Mouse (Mus musculus) lung, embryonic 14.5 days (tissue): ENCODE data around the gene Parp11. TPM values are rescaled to one million over a fixed set of nuclear protein-coding genes. Genes with fewer than 3 reads are reported as not detected.

Experiments used
- ATAC-seq: fragments of 200-750 bp; cut with Nextera tagmentation; 2 replicates; pipeline ENCODE4 v1.8.0; 2017; ENCODE audit warnings: mild to moderate bottlenecking, moderate TSS enrichment, moderate library complexity; ENCODE audit not compliant: insufficient read depth
- DNase-seq: peaks from one replicate; pipeline ENCODE4 v3.0.0-alpha.2; 2015
- H3K27ac ChIP-seq: fragments of 300-500 bp; sonication (generic); 2 replicates; pipeline ENCODE4 v1.5.1; 2014; ENCODE audit warnings: low read depth, mild to moderate bottlenecking, moderate library complexity
- H3K27me3 ChIP-seq: fragments of 300-500 bp; sonication (generic); 2 replicates; pipeline ENCODE4 v1.6.1; 2014; ENCODE audit warnings: low read length, control low read depth; ENCODE audit not compliant: insufficient read depth
- H3K36me3 ChIP-seq: fragments of 300-500 bp; sonication (generic); 2 replicates; pipeline ENCODE4 v1.6.1; 2014; ENCODE audit warnings: control low read depth; ENCODE audit not compliant: insufficient read depth
- H3K4me1 ChIP-seq: fragments of 300-500 bp; sonication (generic); 2 replicates; pipeline ENCODE4 v1.6.1; 2014; ENCODE audit warnings: antibody characterized with exemption, control low read depth; ENCODE audit not compliant: insufficient read depth
- H3K4me2 ChIP-seq: fragments of 300-500 bp; sonication (generic); 2 replicates; pipeline ENCODE4 v1.6.1; 2014; ENCODE audit warnings: mild to moderate bottlenecking
- H3K4me3 ChIP-seq: fragments of 300-500 bp; sonication (generic); 2 replicates; pipeline ENCODE4 v1.5.1; 2014; ENCODE audit warnings: low read depth, low read length
- H3K9ac ChIP-seq: fragments of 300-500 bp; sonication (generic); 2 replicates; pipeline ENCODE4 v1.6.1; 2014
- H3K9me3 ChIP-seq: fragments of 300-500 bp; sonication (generic); 2 replicates; pipeline ENCODE4 v1.6.1; 2016; ENCODE audit warnings: low read depth, low read length, control low read depth
- CTCF ChIP-seq: IDR thresholded peaks from 2 replicates; pipeline ENCODE4 v1.5.1; 2016; ENCODE audit warnings: antibody characterized with exemption, low read depth
- WGBS: fragments of 180-500 bp; shearing (Covaris S2); extraction: QIAGEN DNeasy Blood & Tissue Kit; methylation state at CpG from one replicate; pipeline ENCODE4 v1.1.7; 2014; 5-methylcytosine and 5-hydroxymethylcytosine counted together
- polyA plus RNA-seq: library from polyadenylated mRNA; unstranded; fragments of >200 nt; fragmentation: Nextera tagmentation; extraction: Ambion mirVana; gene quantifications from 2 replicates; pipeline ENCODE4 v1.2.1, GENCODE M21; 2014

Gene Parp11
- polyA plus RNA-seq, 1 experiment from 2014 or later = 31.4 TPM

DNA sequence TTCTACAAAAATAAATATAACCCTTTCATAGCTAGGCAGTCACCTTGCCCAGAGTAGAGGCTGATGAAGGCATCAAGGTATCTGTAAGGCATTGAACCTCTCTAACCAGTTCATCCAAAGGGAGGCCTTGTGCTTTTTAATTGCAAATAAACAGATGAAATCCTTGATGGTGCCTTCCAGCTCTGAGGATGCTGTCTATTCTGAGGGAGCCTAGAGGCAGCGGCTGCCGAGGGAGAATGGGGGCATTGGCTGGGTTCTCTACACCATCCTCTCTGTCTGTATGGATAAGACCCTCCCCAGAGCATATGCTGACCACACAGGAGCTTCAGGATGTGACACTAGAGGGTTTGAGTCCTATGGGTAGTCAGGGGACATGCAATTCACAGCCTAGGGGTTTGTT lies 28.3 kb upstream of the Parp11 start:
- no peak for TF ChIP-seq CTCF
- Histone ChIP-seq H3K27ac (no peak overlapping the region), H3K4me3 (no peak overlapping the region), H3K27me3 (no peaks in the 10 kb centered on the region), H3K36me3 (no peaks in the 10 kb centered on the region), H3K9me3 (no peaks in the 10 kb centered on the region), H3K4me1 (no peaks in the 10 kb centered on the region), H3K9ac (no peak overlapping the region), H3K4me2 (no peak overlapping the region)
- ATAC-seq (no peak), DNase-seq (no peak)
- WGBS = 67% methylated on average over 2 of the region's 2 CpGs

DNA sequence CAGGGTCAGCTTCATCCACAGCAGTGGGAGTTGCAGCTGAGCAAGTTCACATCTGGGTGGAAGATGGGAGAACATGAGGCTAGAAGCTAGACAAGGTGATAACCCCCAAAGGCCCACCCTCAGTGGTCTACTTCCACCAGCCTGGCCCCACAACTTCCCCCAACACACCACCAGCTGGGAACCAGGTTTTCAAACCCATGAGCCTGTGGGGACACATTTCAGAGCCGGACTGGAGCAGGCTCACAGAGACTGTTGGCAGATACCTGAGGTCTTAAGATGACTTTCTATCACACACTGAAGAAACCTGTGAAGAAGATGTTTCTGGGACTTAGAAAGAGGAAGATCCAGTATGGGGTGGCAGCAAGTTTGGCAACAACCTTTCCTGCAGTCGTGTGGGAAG lies 26.5 kb upstream of the Parp11 start:
- no peaks in the 10 kb centered on the region for H3K27me3 ChIP-seq
- DNase-seq (no peak), ATAC-seq (no peak)
- H3K4me2 ChIP-seq = no peak overlapping the region
- no peak overlapping the region for H3K4me3 ChIP-seq
- WGBS = 45% methylated on average over 2 of the region's 2 CpGs
- H3K9ac ChIP-seq = no peak overlapping the region; the same call in 1 of the 2 replicates
- no peaks in the 10 kb centered on the region for H3K9me3 ChIP-seq
- H3K36me3 ChIP-seq = no peaks in the 10 kb centered on the region
- H3K4me1 ChIP-seq = no peaks in the 10 kb centered on the region
- TF ChIP-seq CTCF = no peak
- H3K27ac ChIP-seq = no peak overlapping the region

DNA sequence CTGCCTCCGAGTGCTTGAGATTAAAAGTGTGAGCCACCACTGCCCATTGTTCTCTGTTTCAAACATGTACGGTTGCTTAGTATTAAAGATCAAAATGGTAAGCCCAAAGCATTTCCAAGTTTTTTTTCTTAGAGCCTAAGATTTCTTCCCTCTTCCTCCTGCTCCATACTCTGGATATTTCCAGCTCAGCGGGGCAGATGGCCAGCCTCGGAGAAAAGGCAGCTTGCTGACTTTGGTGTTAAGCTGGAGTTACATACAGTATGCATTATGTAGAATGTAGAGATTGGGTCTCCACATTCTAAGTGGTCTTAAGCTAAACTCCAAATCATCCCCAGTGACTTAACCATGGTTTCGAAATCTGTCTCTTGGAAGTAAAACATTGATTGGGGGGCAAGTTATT lies 21.5 kb upstream of the Parp11 start:
- ATAC-seq (no peak), DNase-seq (no peak)
- no peaks in the 10 kb centered on the region for H3K4me1 ChIP-seq
- 71% methylated on average over 5 of the region's 5 CpGs for WGBS
- H3K36me3 ChIP-seq = no peaks in the 10 kb centered on the region
- H3K4me3 ChIP-seq = no peak overlapping the region
- no peak for TF ChIP-seq CTCF
- no peak overlapping the region for H3K9ac ChIP-seq
- no peak overlapping the region for H3K27ac ChIP-seq
- H3K9me3 ChIP-seq = no peaks in the 10 kb centered on the region
- H3K27me3 ChIP-seq = no peaks in the 10 kb centered on the region
- no peak overlapping the region for H3K4me2 ChIP-seq

DNA sequence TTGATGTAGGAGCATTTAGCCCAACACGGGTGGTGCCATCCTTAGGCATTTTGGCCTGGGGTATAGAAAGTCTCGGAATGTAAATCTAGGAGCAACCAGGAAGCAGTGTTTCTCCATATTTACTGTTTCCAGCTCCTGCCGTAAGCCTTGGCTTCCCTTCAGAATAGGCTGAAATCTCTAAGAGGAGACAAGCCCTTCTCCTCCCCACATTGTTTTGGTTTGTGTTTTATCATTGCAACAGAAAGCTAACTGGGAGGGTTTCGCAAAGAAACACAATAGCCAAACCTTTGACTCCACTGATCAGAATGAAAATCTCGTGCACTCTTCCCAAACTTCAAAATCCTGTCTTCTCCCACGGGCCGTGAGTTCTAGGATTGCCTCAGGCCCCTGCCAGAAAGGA lies 15.9 kb upstream of the Parp11 start:
- 82% methylated on average over 7 of the region's 7 CpGs for WGBS
- Histone ChIP-seq H3K9ac (no peak overlapping the region), H3K36me3 (no peaks in the 10 kb centered on the region), H3K4me1 (no peaks in the 10 kb centered on the region), H3K27me3 (no peaks in the 10 kb centered on the region), H3K4me3 (no peak overlapping the region), H3K27ac (no peak overlapping the region), H3K4me2 (no peak overlapping the region), H3K9me3 (no peaks in the 10 kb centered on the region)
- no peak for DNase-seq
- no peak for TF ChIP-seq CTCF
- ATAC-seq = no peak

DNA sequence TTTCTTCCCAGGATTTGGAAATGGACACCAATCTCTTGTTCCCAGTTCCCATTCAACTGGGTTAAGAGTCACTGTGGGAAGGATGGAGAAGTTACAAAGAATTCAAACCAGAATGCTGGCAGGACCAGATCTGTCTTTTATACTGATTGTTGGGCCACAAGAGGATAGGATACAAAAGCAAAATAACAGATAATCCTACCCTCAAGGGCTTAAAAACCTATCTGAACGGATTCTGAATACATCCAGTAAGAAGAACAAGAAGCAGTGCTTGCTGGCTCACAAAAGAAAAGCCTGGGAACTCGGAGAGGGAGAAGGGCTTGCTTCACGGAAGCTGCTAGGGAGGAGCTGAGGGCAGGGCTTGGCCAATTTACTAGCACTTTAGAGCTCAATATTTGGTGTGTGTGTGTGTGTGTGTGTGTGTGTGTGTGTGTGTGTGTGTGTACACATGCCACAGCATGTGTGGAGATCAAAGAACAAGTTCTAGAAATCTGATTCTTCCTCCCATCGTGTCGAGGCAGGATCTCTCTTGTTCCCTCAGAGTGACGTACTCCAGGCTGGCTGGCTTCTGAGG lies 15.4 kb upstream of the Parp11 start:
- Histone ChIP-seq H3K9me3 (no peaks in the 10 kb centered on the region), H3K36me3 (no peaks in the 10 kb centered on the region), H3K9ac (no peak overlapping the region), H3K4me3 (no peak overlapping the region), H3K4me1 (no peaks in the 10 kb centered on the region), H3K27me3 (no peaks in the 10 kb centered on the region), H3K27ac (no peak overlapping the region), H3K4me2 (no peak overlapping the region)
- TF ChIP-seq CTCF = no peak
- DNase-seq = no peak
- WGBS = 48% methylated on average over 6 of the region's 6 CpGs
- ATAC-seq = no peak

DNA sequence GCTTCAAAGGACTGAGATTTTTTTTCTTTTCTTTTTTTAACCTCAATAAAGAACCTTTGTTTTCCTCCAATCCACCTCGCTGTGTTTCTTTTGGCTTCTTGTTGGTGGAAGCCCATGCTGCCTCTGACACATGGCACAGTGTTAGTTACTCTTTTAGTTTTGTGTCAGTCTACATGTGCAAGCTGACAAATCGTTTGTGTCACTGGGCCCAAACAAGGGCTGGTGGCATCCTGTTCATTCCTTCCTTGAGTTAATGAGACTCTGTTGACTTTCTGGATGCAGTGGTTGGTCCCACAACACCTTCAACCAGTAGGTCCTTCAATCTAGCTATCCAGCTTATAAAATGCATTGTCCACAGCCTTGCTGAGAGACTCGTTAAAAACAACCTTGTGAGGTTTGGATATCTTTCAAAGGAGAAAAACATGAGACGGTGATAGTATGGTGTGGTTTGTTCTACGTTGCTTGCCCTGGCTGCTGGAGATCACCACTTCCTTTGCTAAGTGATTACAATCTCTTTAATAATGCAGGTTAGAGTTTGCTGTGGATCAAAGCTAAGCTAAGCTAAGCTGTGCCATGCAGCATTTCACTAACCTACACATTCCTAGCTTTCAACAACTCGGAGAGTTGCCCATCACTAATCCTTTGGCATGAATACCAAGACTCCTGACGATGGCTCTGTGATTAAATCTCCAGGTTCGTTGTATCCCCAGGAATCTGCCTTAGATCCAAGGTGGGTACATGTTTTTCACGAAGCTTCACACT lies 12.6 kb upstream of the Parp11 start:
- Histone ChIP-seq H3K27ac (no peak overlapping the region), H3K9me3 (no peaks in the 10 kb centered on the region), H3K4me3 (no peak overlapping the region), H3K36me3 (no peaks in the 10 kb centered on the region), H3K9ac (no peak overlapping the region), H3K4me1 (no peaks in the 10 kb centered on the region), H3K27me3 (no peaks in the 10 kb centered on the region), H3K4me2 (no peak overlapping the region)
- TF ChIP-seq CTCF = no peak
- WGBS = 72% methylated on average over 9 of the region's 9 CpGs
- DNase-seq = no peak
- ATAC-seq = no peak

DNA sequence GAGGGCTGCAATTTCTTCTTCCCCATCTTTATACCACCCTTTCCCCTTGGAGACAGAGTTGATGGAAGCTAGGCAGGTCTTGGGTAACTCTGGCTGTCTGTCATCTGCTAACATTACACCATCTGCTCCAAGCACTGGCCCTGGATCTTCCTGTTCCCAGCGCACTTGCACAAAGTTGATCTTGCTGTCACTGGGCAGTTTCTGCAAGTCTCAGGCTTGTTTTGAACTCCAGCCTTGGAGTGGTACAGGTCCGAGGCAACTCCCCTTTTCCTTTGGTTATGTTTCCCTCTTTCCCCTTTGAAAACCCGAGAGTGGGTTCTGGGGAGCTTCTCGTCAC lies 12.0 kb upstream of the Parp11 start:
- no peak overlapping the region for H3K4me2 ChIP-seq
- H3K27ac ChIP-seq = no peak overlapping the region
- H3K9ac ChIP-seq = no peak overlapping the region
- H3K4me1 ChIP-seq = no peaks in the 10 kb centered on the region
- no peaks in the 10 kb centered on the region for H3K27me3 ChIP-seq
- no peak overlapping the region for H3K4me3 ChIP-seq
- no peaks in the 10 kb centered on the region for H3K9me3 ChIP-seq
- ATAC-seq (no peak), DNase-seq (no peak)
- H3K36me3 ChIP-seq = no peaks in the 10 kb centered on the region
- 85% methylated on average over 4 of the region's 4 CpGs for WGBS
- TF ChIP-seq CTCF = no peak
